Mouse (Mus musculus): Measurements from ENCODE around the gene Bbox1.

The Bbox1 gene

GRCm38 (mm10) chr2:110314509-110315155, at the start of gene Bbox1:
Bbox1 (minus strand) TSS chr2:110314560.
- DNase-seq (ENCODE audit: low spot score in 2 of 2), result peak in 1 of 2 experiments; percentile 16

- no peak for DNase-seq (ENCODE audit: low spot score in 2 of 2)
These were observed 49.5 kb upstream of the Bbox1 start for GRCm38 (mm10) chr2:110363855-110364254.

GRCm38 (mm10) chr2:110362432-110363283, 48.3 kb upstream of the Bbox1 start, which contains the start of gene Fibin:
Fibin (minus strand) TSS chr2:110363183.
- DNase-seq (ENCODE audit: low spot score in 2 of 2), result peak; percentile 21 to 35

GRCm38 (mm10) chr2:110353302-110353970, 39.1 kb upstream of the Bbox1 start:
- DNase-seq (ENCODE audit: low spot score in 2 of 2), result no peak

GRCm38 (mm10) chr2:110351843-110352251, 37.5 kb upstream of the Bbox1 start:
- DNase-seq (ENCODE audit: low spot score in 2 of 2), result no peak

GRCm38 (mm10) chr2:110351406-110351805, 37.0 kb upstream of the Bbox1 start:
- DNase-seq (ENCODE audit: low spot score in 2 of 2), result no peak

GRCm38 (mm10) chr2:110328953-110329352, 14.6 kb upstream of the Bbox1 start:
- DNase-seq (ENCODE audit: low spot score in 2 of 2), result no peak

GRCm38 (mm10) chr2:110319949-110320348, 5.6 kb upstream of the Bbox1 start:
- no peak for DNase-seq (ENCODE audit: low spot score in 2 of 2)

GRCm38 (mm10) chr2:110319266-110319665, 4.9 kb upstream of the Bbox1 start:
- no peak for DNase-seq (ENCODE audit: low spot score in 2 of 2)

- DNase-seq (ENCODE audit: low spot score in 2 of 2), result no peak
These were observed 4.4 kb upstream of the Bbox1 start for GRCm38 (mm10) chr2:110318719-110319118.

- DNase-seq (ENCODE audit: low spot score in 2 of 2), result no peak
These were observed 1.9 kb upstream of the Bbox1 start for GRCm38 (mm10) chr2:110316116-110316883.

- DNase-seq (ENCODE audit: low spot score in 2 of 2), result no peak
These were observed 286 bp downstream of the Bbox1 start for GRCm38 (mm10) chr2:110314074-110314473.

- DNase-seq (ENCODE audit: low spot score in 2 of 2), result no peak
These were observed 995 bp downstream of the Bbox1 start for GRCm38 (mm10) chr2:110313305-110313824.

GRCm38 (mm10) chr2:110305358-110306283, 8.7 kb downstream of the Bbox1 start:
- no peak for DNase-seq (ENCODE audit: low spot score in 2 of 2)

- no peak for DNase-seq (ENCODE audit: low spot score in 2 of 2)
These were observed 12.1 kb downstream of the Bbox1 start for GRCm38 (mm10) chr2:110302261-110302660.

- DNase-seq (ENCODE audit: low spot score in 2 of 2), result no peak
These were observed 13.0 kb downstream of the Bbox1 start for GRCm38 (mm10) chr2:110301314-110301713.

GRCm38 (mm10) chr2:110294927-110295326, 19.4 kb downstream of the Bbox1 start:
- no peak for DNase-seq (ENCODE audit: low spot score in 2 of 2)

GRCm38 (mm10) chr2:110287959-110288358, 26.4 kb downstream of the Bbox1 start:
- DNase-seq (ENCODE audit: low spot score in 2 of 2), result no peak

- no peak for DNase-seq (ENCODE audit: low spot score in 2 of 2)
These were observed 28.4 kb downstream of the Bbox1 start for GRCm38 (mm10) chr2:110285829-110286504.

GRCm38 (mm10) chr2:110275424-110275823, 38.9 kb downstream of the Bbox1 start:
- DNase-seq (ENCODE audit: low spot score in 2 of 2), result no peak

Data from cerebellum, postnatal 4 days (tissue).